Mouse (Mus musculus): ENCODE results near the gene Evx2. TPM values are rescaled to one million over a fixed set of nuclear protein-coding genes. Genes with fewer than 3 reads are reported as not detected.

The Evx2 gene
- polyA plus RNA-seq, 1 experiment from 2014 or later: 0.47 TPM

Other genes starting within 250 kb of the Evx2 start
- 38.9 and 41.1 TPM in 2 replicates for gene Lnpk, start 80.1 kb downstream of the Evx2 start, polyA plus RNA-seq (2016; fragmentation: Nextera tagmentation; extraction: Ambion mirVana)
- not detected in 2 replicates for gene Hoxd13, start 8.8 kb upstream of the Evx2 start, polyA plus RNA-seq (2016; fragmentation: Nextera tagmentation; extraction: Ambion mirVana)
- not detected in 2 replicates for gene Hoxd12, start 15.5 kb upstream of the Evx2 start, polyA plus RNA-seq (2016; fragmentation: Nextera tagmentation; extraction: Ambion mirVana)
- gene Hoxd11, start 20.0 kb upstream of the Evx2 start, polyA plus RNA-seq (2016; fragmentation: Nextera tagmentation; extraction: Ambion mirVana): not detected in 2 replicates
- gene Hoxd10, start 32.4 kb upstream of the Evx2 start, polyA plus RNA-seq (2016; fragmentation: Nextera tagmentation; extraction: Ambion mirVana): not detected in 2 replicates
- gene Hoxd9, start 38.2 kb upstream of the Evx2 start, polyA plus RNA-seq (2016; fragmentation: Nextera tagmentation; extraction: Ambion mirVana): not detected in 2 replicates
- not detected in 2 replicates for gene Hoxd8, start 45.1 kb upstream of the Evx2 start, polyA plus RNA-seq (2016; fragmentation: Nextera tagmentation; extraction: Ambion mirVana)
- 15.5 and 55.9 TPM in 2 replicates for gene Hoxd3, start 52.4 kb upstream of the Evx2 start, polyA plus RNA-seq (2016; fragmentation: Nextera tagmentation; extraction: Ambion mirVana)
- 0.14 and 2.6 TPM in 2 replicates for gene Hoxd4, start 52.4 kb upstream of the Evx2 start, polyA plus RNA-seq (2016; fragmentation: Nextera tagmentation; extraction: Ambion mirVana)
- gene Gm28230, start 67.2 kb upstream of the Evx2 start, polyA plus RNA-seq (2016; fragmentation: Nextera tagmentation; extraction: Ambion mirVana): not detected in 2 replicates
- 0.14 and 0.60 TPM in 2 replicates for gene Hoxd1, start 103.4 kb upstream of the Evx2 start, polyA plus RNA-seq (2016; fragmentation: Nextera tagmentation; extraction: Ambion mirVana)
- 106 and 111 TPM in 2 replicates for gene Mtx2, start 166.2 kb upstream of the Evx2 start, polyA plus RNA-seq (2016; fragmentation: Nextera tagmentation; extraction: Ambion mirVana)

Data from hindbrain, embryonic 10.5 days (tissue).